Mouse (Mus musculus) hindbrain, embryonic 11.5 days (tissue): ENCODE data around the gene Smim7. TPM values are rescaled to one million over a fixed set of nuclear protein-coding genes. Genes with fewer than 3 reads are reported as not detected.

Source experiments
- ATAC-seq: fragments of 200-750 bp; cut with Nextera tagmentation; 2 replicates; pipeline ENCODE4 v1.8.0; 2017; ENCODE audit warnings: mild to moderate bottlenecking, moderate TSS enrichment, moderate library complexity; ENCODE audit not compliant: low FRiP score
- DNase-seq: peaks from one replicate; pipeline ENCODE4 v3.0.0-alpha.2; 2015; ENCODE audit warnings: low spot score
- H3K27ac ChIP-seq: fragments of 300-500 bp; sonication (generic); 2 replicates; pipeline ENCODE4 v1.5.1; 2014; ENCODE audit warnings: mild to moderate bottlenecking, low read depth, low read length
- H3K27me3 ChIP-seq: fragments of 300-500 bp; sonication (generic); 2 replicates; pipeline ENCODE4 v1.6.1; 2014; ENCODE audit warnings: mild to moderate bottlenecking, low read length, moderate library complexity, mixed read lengths; ENCODE audit not compliant: control insufficient read depth, insufficient read depth
- H3K36me3 ChIP-seq: fragments of 300-500 bp; sonication (generic); 2 replicates; pipeline ENCODE4 v1.6.1; 2014; ENCODE audit warnings: mild to moderate bottlenecking, low read length, moderate library complexity, mixed read lengths; ENCODE audit not compliant: control insufficient read depth, insufficient read depth
- H3K4me1 ChIP-seq: fragments of 300-500 bp; sonication (generic); replicated peaks from 2 replicates; pipeline ENCODE4 v1.6.1; 2014; ENCODE audit warnings: low read length, mixed read lengths; ENCODE audit not compliant: control insufficient read depth, insufficient read depth
- H3K4me2 ChIP-seq: fragments of 300-500 bp; sonication (generic); replicated peaks from 2 replicates; pipeline ENCODE4 v1.6.1; 2014; ENCODE audit warnings: mild to moderate bottlenecking, low read depth, low read length
- H3K4me3 ChIP-seq: fragments of 300-500 bp; sonication (generic); 2 replicates; pipeline ENCODE4 v1.5.1; 2014; ENCODE audit warnings: low read depth, low read length
- H3K9ac ChIP-seq: fragments of 300-500 bp; sonication (generic); 2 replicates; pipeline ENCODE4 v1.6.1; 2014; ENCODE audit warnings: low read depth, low read length
- H3K9me3 ChIP-seq: fragments of 300-500 bp; sonication (generic); 2 replicates; pipeline ENCODE4 v1.6.1; 2016; ENCODE audit warnings: low read length; ENCODE audit not compliant: control insufficient read depth
- WGBS: fragments of 180-500 bp; shearing (Covaris S2); extraction: QIAGEN DNeasy Blood & Tissue Kit; methylation state at CpG from one replicate; pipeline ENCODE4 v1.1.7; 2014; 5-methylcytosine and 5-hydroxymethylcytosine counted together
- polyA plus RNA-seq: library from polyadenylated mRNA; unstranded; fragments of >200 nt; fragmentation: Nextera tagmentation; extraction: Ambion mirVana; gene quantifications from 2 replicates; pipeline ENCODE4 v1.2.1, GENCODE M21; 2014

Smim7 gene
- polyA plus RNA-seq, 1 experiment from 2014 or later = 136 TPM

DNA sequence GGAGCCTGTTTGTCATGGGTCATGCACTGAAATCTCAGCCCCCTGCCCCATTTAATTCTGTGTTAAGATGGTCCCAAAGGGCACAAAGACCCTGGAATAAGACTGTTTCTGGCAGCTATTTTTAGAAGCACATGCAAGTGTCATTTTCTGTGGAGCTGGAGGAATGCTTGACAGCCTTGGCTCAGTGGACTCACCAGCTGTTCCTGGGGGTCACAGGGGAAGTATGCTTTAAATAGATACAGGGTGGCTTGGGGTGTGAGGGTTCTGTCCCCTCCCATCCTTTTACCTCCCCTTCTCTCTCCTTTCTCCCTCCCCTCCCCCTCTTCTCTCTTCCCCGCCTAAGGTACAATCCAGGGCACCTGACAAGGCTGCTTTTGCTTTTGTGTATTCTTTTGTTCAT lies 7.1 kb upstream of the Smim7 start:
- DNase-seq (no peak), ATAC-seq (no peak)
- no peak overlapping the region for H3K27ac ChIP-seq
- no peaks in the 10 kb centered on the region for H3K27me3 ChIP-seq
- no peak overlapping the region for H3K4me3 ChIP-seq
- 64% methylated on average over 1 of the region's 1 CpGs for WGBS
- no peaks in the 10 kb centered on the region for H3K36me3 ChIP-seq
- no peaks in the 10 kb centered on the region for H3K4me1 ChIP-seq
- no peak overlapping the region for H3K4me2 ChIP-seq
- no peaks in the 10 kb centered on the region for H3K9me3 ChIP-seq
- no peak overlapping the region for H3K9ac ChIP-seq

DNA sequence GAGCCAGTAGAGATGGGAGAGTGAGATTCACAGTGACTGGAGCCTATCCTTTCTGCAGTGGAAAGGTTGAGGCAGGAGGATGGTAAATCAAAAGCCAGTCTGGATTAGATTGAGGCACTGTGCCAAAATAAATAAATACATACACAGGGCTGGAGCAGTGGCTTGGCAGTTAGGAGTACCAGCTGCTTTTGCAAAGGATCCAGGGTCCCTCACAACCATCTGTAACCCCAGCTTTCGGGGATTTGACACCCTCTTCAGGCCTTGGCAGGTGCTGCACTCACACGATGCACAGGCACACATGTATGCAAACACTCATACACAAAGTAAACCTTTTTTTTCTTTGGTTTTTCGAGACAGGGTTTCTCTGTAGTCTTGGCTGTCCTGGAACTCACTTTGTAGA lies 6.4 kb upstream of the Smim7 start:
- WGBS = 83% methylated on average over 3 of the region's 3 CpGs
- no peak for ATAC-seq
- H3K4me2 ChIP-seq = no peak overlapping the region

DNA sequence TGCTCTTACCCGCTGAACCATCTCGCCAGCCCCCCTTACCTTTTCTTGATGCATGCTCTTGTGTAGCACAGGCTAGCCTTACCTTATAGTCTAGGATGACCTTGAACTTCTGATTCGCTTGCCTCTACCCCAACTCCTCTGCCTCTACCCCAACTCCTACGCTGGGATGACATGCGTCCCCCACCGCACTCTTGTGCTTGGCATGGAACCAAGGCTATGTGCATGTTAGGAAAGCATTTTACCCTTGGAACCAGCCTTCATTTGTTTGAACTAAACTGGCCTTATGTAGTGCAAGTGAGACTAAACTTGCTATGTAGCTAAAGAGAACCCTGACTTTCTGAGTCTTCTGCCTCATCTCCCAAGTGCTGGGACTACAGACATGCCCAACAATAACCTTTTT lies 5.0 kb upstream of the Smim7 start:
- WGBS = 95% methylated on average over 6 of the region's 6 CpGs
- Histone ChIP-seq H3K4me1 (no peaks in the 10 kb centered on the region), H3K27me3 (no peaks in the 10 kb centered on the region), H3K9ac (no peak overlapping the region), H3K9me3 (no peaks in the 10 kb centered on the region), H3K36me3 (no peaks in the 10 kb centered on the region), H3K4me3 (no peak overlapping the region), H3K27ac (no peak overlapping the region), H3K4me2 (no peak overlapping the region)
- ATAC-seq = no peak
- no peak for DNase-seq

More for the DNA sequence above, 6.4 kb upstream of the Smim7 start:
- H3K27ac ChIP-seq = no peak overlapping the region
- no peak overlapping the region for H3K9ac ChIP-seq
- no peak overlapping the region for H3K4me3 ChIP-seq
- H3K27me3 ChIP-seq = no peaks in the 10 kb centered on the region
- no peak for DNase-seq
- no peaks in the 10 kb centered on the region for H3K36me3 ChIP-seq
- no peaks in the 10 kb centered on the region for H3K9me3 ChIP-seq
- H3K4me1 ChIP-seq = no peaks in the 10 kb centered on the region

DNA sequence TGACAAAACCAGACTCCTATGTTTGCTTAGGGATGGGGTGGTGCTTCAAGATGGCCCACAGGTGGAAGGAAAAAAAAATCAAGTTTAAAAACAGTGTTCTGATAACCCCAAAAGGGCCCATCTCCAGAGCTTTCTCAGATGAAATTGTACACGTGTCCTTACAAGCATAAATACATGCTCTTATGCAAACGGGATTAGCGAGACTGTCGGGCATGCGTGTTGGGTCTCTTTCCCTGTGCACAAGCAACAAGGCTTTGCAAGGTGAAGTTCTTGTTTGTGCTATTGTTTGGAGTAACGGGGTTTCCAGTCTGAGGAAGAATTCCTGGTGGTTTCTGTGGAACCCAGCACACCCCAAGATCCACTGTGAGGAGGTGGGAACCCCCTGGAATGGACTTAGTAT lies 2.6 kb upstream of the Smim7 start:
- Histone ChIP-seq H3K4me2 (no peak overlapping the region), H3K36me3 (no peaks in the 10 kb centered on the region), H3K4me3 (no peak overlapping the region), H3K9me3 (no peaks in the 10 kb centered on the region), H3K9ac (no peak overlapping the region), H3K4me1 (peaks cover 3% of the 10 kb centered on the region), H3K27ac (no peak overlapping the region), H3K27me3 (no peaks in the 10 kb centered on the region)
- DNase-seq = no peak
- ATAC-seq = no peak
- WGBS = 85% methylated on average over 6 of the region's 6 CpGs

DNA sequence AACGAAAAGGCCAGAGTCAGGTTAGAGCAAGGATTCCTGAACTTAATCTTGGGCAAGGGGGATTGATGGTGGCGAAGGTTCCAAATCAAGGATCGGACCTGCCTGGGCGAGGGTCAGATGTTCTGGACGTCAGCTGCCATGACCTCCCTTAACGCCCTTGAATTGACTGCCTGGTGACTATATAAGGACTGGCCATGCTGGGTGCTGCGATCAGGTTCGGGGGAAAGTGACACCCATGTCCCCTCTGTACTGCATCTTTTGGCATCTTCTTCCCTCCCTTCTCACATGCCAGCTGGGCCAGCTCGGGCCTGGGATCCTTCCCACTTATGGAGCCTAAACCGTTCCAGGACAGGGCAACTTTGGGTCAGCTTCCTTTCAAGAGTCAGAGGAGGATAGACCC lies 1.6 kb upstream of the Smim7 start:
- Histone ChIP-seq H3K4me3 (peak overlapping the region; percentile 66), H3K4me1 (peaks cover 3% of the 10 kb centered on the region), H3K27me3 (no peaks in the 10 kb centered on the region), H3K9me3 (no peaks in the 10 kb centered on the region), H3K36me3 (no peaks in the 10 kb centered on the region), H3K27ac (no peak overlapping the region), H3K9ac (peak overlapping the region; percentile 73), H3K4me2 (peak overlapping the region; percentile 93)
- no peak for DNase-seq
- WGBS = 8% methylated on average over 10 of the region's 10 CpGs
- no peak for ATAC-seq

DNA sequence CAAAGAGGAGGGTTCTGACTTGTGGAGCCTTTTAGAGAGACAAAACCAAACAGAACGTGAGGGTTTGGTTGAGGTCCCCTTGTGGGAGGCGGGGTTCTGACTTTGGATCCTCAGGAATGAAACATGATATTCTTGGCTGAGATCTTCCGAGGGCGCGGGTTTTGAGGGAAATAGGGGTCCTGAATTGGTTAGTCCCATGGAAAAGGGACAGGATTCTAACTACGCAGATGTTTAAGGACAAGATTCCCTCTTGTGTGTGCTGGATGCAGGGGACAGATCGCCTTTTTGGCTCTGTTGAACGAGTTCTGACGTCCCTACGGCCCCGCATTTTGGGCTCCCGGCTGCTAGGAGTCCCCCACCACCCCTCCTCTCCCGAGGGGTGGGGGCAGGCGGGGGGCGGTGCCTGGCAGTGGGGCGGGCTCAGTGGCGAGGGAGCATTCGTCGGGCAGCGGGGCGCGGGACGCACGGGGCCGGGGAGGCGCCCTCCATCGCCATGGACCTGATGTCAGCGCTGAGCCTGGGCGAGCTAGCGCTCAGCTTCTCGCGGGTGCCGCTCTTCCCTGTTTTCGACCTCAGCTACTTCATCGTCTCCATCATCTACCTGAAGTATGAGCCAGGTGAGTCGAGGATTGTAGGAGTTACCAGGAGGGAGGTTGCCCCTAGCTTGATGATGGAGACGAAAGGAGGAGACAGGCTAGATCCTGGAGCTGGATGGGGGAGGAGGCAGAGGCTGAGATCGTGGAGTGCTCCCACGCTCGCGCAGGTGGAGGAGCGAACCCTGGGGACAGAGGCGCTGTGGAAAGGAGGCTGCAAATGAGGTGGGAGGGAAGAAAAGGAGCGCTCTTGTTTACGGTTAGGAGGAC lies 954 bp upstream of the Smim7 start, which contains the start of gene Tmem38a:
TSS of gene Tmem38a (plus strand) at position 445 of the 863 bp plus-strand sequence.
- peak within 1 kb of the TSS; percentile 66 for H3K4me3 ChIP-seq
- peaks cover 3% of the 10 kb centered on the region for H3K4me1 ChIP-seq
- peak within 1 kb of the TSS; percentile 73 for H3K9ac ChIP-seq
- peak; percentile 74 for DNase-seq
- H3K36me3 ChIP-seq = no peaks in the 10 kb centered on the region
- H3K4me2 ChIP-seq = peak within 1 kb of the TSS; percentile 93
- H3K27ac ChIP-seq = peak within 1 kb of the TSS; percentile 81
- H3K9me3 ChIP-seq = no peaks in the 10 kb centered on the region
- ATAC-seq = peak; percentile 22
- WGBS = under 1% methylated on average over 45 of the region's 45 CpGs
- H3K27me3 ChIP-seq = no peaks in the 10 kb centered on the region

DNA sequence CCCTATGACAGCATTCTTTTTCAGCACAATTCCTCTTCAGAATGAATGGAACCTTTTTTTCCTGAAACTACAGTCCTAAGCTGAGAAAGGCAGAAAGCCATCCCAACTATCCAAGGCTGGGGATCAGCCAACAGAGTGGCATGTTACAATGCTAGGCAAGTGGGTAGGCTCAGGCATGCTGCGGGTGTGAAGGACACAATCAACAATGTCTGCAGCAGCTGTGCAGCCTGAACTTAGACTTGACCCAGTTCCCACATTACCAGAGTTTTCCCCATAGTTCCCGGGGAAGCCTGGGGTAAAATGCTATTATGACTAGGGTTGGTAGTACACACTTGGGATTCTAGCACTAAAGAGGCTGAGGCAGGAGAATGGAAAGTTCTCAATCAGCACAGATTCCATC lies 4.9 kb downstream of the Smim7 start:
- H3K4me3 ChIP-seq = no peak overlapping the region
- H3K9me3 ChIP-seq = no peaks in the 10 kb centered on the region
- ATAC-seq = no peak
- H3K4me2 ChIP-seq = no peak overlapping the region
- 91% methylated on average over 2 of the region's 2 CpGs for WGBS
- peaks cover 3% of the 10 kb centered on the region for H3K4me1 ChIP-seq
- H3K9ac ChIP-seq = no peak overlapping the region
- H3K27me3 ChIP-seq = no peaks in the 10 kb centered on the region
- no peak for DNase-seq
- H3K27ac ChIP-seq = no peak overlapping the region
- H3K36me3 ChIP-seq = no peaks in the 10 kb centered on the region

DNA sequence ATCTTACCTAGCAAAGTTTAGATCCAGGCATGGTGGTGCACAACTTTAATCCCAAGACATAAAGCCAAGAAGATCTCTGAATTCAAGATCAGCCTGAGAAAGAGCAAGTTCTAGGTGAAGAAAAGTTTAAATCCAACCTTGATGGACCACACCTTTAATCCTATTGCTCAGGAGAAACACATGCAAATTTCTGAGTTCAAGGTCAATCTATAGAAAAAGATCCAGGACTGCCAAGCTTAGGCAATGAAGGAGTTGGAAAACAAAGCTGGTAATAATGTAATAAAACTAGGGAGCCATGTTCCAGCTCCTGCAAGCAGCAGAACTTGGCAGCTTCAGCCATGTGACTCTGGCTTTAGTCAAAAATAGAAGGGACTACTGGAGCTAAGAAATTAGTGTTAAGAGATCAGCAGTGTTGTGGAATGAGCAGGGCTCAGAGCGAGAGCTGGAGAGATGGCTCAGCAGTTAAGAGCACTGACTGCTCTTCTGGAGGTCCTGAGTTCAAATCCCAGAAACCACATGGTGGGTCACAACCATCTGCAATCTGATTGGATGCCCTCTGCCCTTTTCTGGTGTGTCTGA lies 9.7 kb downstream of the Smim7 start:
- H3K4me3 ChIP-seq = no peak overlapping the region
- DNase-seq (no peak), ATAC-seq (no peak)
- H3K4me2 ChIP-seq = no peak overlapping the region
- H3K9me3 ChIP-seq = no peaks in the 10 kb centered on the region
- H3K4me1 ChIP-seq = no peaks in the 10 kb centered on the region
- no peak overlapping the region for H3K27ac ChIP-seq
- H3K36me3 ChIP-seq = no peaks in the 10 kb centered on the region
- H3K27me3 ChIP-seq = no peaks in the 10 kb centered on the region
- WGBS = 92% methylated on average over 1 of the region's 1 CpGs
- no peak overlapping the region for H3K9ac ChIP-seq

- H3K4me3 ChIP-seq = no peak overlapping the region
- no peaks in the 10 kb centered on the region for H3K4me1 ChIP-seq
- no peaks in the 10 kb centered on the region for H3K27me3 ChIP-seq
- 58% methylated on average over 4 of the region's 4 CpGs for WGBS
- no peak overlapping the region for H3K9ac ChIP-seq
- H3K36me3 ChIP-seq = no peaks in the 10 kb centered on the region
- DNase-seq = no peak
- no peak for ATAC-seq
- H3K9me3 ChIP-seq = no peaks in the 10 kb centered on the region
- H3K4me2 ChIP-seq = no peak overlapping the region
- H3K27ac ChIP-seq = no peak overlapping the region
These were observed 15.1 kb downstream of the Smim7 start for GRCm38 (mm10) chr8:72555770-72556169.
